10 mouse cellular contexts compared by ENCODE assay signal in genomic region chr1:6152436-6152835, GRCm38 (mm10).
DNase-seq lines count a peak whose midpoint lies in the region; ATAC-seq and TF ChIP-seq lines count a peak whose summit lies in the region.
"Had no signal": no experiment of that assay in that cellular context is flagged by ENCODE, and none has a peak within 500 bp of the region (broad histone marks: within the 10 kb centered on the region; RNA-seq: fewer than 3 reads in every experiment).

No protein-coding gene starts in this region.

- H3K4me3 ChIP-seq in forebrain, postnatal 0 days (ENCODE audit: low read depth, low read length), result no peak overlapping the region
- no peak overlapping the region for H3K4me3 ChIP-seq in forebrain, embryonic 12.5 days (replicated peaks)
- no peak overlapping the region for H3K4me3 ChIP-seq in limb, embryonic 11.5 days (ENCODE audit: low read depth, low read length)
- no peak overlapping the region for H3K4me3 ChIP-seq in limb, embryonic 10.5 days
- H3K4me3 ChIP-seq: limb, embryonic 15.5 days had no signal

- no peak overlapping the region for H3K9ac ChIP-seq in forebrain, postnatal 0 days
- no peak overlapping the region for H3K9ac ChIP-seq in forebrain, embryonic 12.5 days
- H3K9ac ChIP-seq in limb, embryonic 11.5 days (ENCODE audit: low read length), result no peak overlapping the region
- H3K9ac ChIP-seq: limb, embryonic 15.5 days had no signal

- no peaks in the 10 kb centered on the region for H3K4me1 ChIP-seq in forebrain, postnatal 0 days (ENCODE audit: insufficient read depth)
- no peaks in the 10 kb centered on the region for H3K4me1 ChIP-seq in forebrain, embryonic 12.5 days
- no peaks in the 10 kb centered on the region for H3K4me1 ChIP-seq in limb, embryonic 11.5 days (ENCODE audit: control insufficient read depth, insufficient read depth, low read length)
- no peaks in the 10 kb centered on the region for H3K4me1 ChIP-seq in limb, embryonic 10.5 days
- H3K4me1 ChIP-seq: limb, embryonic 15.5 days had no signal

- no peaks in the 10 kb centered on the region for H3K27me3 ChIP-seq in forebrain, postnatal 0 days (ENCODE audit: insufficient read depth, low read length)
- H3K27me3 ChIP-seq in forebrain, embryonic 12.5 days, result no peaks in the 10 kb centered on the region
- no peaks in the 10 kb centered on the region for H3K27me3 ChIP-seq in limb, embryonic 11.5 days (ENCODE audit: control insufficient read depth, insufficient read depth, low read length)
- H3K27me3 ChIP-seq in limb, embryonic 10.5 days (ENCODE audit: low read depth, poor library complexity, severe bottlenecking), result no peaks in the 10 kb centered on the region
- H3K27me3 ChIP-seq: limb, embryonic 15.5 days had no signal

- H3K9me3 ChIP-seq in forebrain, postnatal 0 days (ENCODE audit: low read length), result no peaks in the 10 kb centered on the region
- no peaks in the 10 kb centered on the region for H3K9me3 ChIP-seq in forebrain, embryonic 12.5 days
- H3K9me3 ChIP-seq in limb, embryonic 11.5 days (ENCODE audit: control insufficient read depth, low read length), result no peaks in the 10 kb centered on the region
- H3K9me3 ChIP-seq in limb, embryonic 10.5 days (replicated peaks), result no peaks in the 10 kb centered on the region
- H3K9me3 ChIP-seq: limb, embryonic 15.5 days had no signal

- peak; percentile 18 for DNase-seq in forebrain, postnatal 0 days
- peak; percentile 23 for DNase-seq in limb, embryonic 11.5 days (ENCODE audit: low spot score)
- no peak for DNase-seq in limb, embryonic 10.5 days (ENCODE audit: low spot score)
- DNase-seq in MEL-GATA-1-ER (ENCODE audit: extremely low read depth, low read depth), result peak; percentile 9
- DNase-seq in retina, embryonic 14.5 days (ENCODE audit: low spot score), result peak; percentile 5
- DNase-seq in layer of hippocampus, adult 11-12 months (ENCODE audit: low spot score), result no peak

- ATAC-seq in forebrain, postnatal 0 days, result no peak; the same call in 1 of the 2 replicates
- ATAC-seq in forebrain, embryonic 12.5 days (ENCODE audit: low FRiP score), result no peak
- ATAC-seq in limb, embryonic 11.5 days (ENCODE audit: insufficient number of reproducible peaks, low FRiP score, low TSS enrichment, low read depth), result no peak
- ATAC-seq in inflammation-experienced regulatory T-cells, adult 6 months, result no peak

- WGBS in forebrain, postnatal 0 days, result 38% methylated on average over 3 of the region's 3 CpGs
- WGBS in forebrain, embryonic 12.5 days, result 43% methylated on average over 3 of the region's 3 CpGs
- WGBS in limb, embryonic 11.5 days, result 39% methylated on average over 3 of the region's 3 CpGs
- 43% methylated on average over 3 of the region's 3 CpGs for WGBS in limb, embryonic 10.5 days

- peak; percentile 54 for TF ChIP-seq CTCF in forebrain, postnatal 0 days (IDR thresholded peaks at IDR 0.05; ENCODE audit: low read depth)

- H3K4me2 ChIP-seq in forebrain, postnatal 0 days (ENCODE audit: low read depth), result no peak overlapping the region
- H3K4me2 ChIP-seq in forebrain, embryonic 12.5 days, result no peak overlapping the region
- H3K4me2 ChIP-seq in limb, embryonic 11.5 days (ENCODE audit: low read depth, severe bottlenecking), result no peak overlapping the region
- H3K4me2 ChIP-seq: limb, embryonic 15.5 days; midbrain, embryonic 11.5 days had no signal

- no peaks in the 10 kb centered on the region for H3K36me3 ChIP-seq in forebrain, postnatal 0 days (ENCODE audit: insufficient read depth)
- H3K36me3 ChIP-seq in forebrain, embryonic 12.5 days (replicated peaks), result no peaks in the 10 kb centered on the region
- H3K36me3 ChIP-seq in limb, embryonic 11.5 days (ENCODE audit: control insufficient read depth, insufficient read depth, low read length), result no peaks in the 10 kb centered on the region
- no peaks in the 10 kb centered on the region for H3K36me3 ChIP-seq in limb, embryonic 10.5 days
- H3K36me3 ChIP-seq: limb, embryonic 15.5 days had no signal

- no peak overlapping the region for H3K27ac ChIP-seq in forebrain, postnatal 0 days (ENCODE audit: low read depth, low read length)
- no peak overlapping the region for H3K27ac ChIP-seq in forebrain, embryonic 12.5 days
- H3K27ac ChIP-seq in limb, embryonic 11.5 days (replicated peaks; ENCODE audit: low read depth, low read length), result no peak overlapping the region
- no peak overlapping the region for H3K27ac ChIP-seq in limb, embryonic 10.5 days
- H3K27ac ChIP-seq: limb, embryonic 15.5 days had no signal

Comparison
In these comparisons a context has a peak if more than half of its experiments do, and no peak if none do; other contexts are left out.
1. DNase-seq: peak in forebrain, postnatal 0 days (single experiment), limb, embryonic 11.5 days (single experiment), MEL-GATA-1-ER (single experiment) and retina, embryonic 14.5 days (single experiment); none in limb, embryonic 10.5 days (single experiment) and layer of hippocampus, adult 11-12 months (single experiment).